Mouse (Mus musculus) E14TG2a.4 (cell line): Measurements from ENCODE around the gene Ndufs1.
A peak's percentile ranks its signal among the peaks of the same experiment; 100 is the strongest.
"Not testable (repeated sequence)": the region's sequence is repeated elsewhere in the genome, so short reads cannot be mapped to it uniquely, and the experiment has no call there.

ENCODE experiments used
- H3K27me3 ChIP-seq: 2 replicates; pipeline ENCODE4 v1.6.1; 2014; ENCODE audit warnings: low read length, control low read depth; ENCODE audit not compliant: insufficient read depth
- H3K36me3 ChIP-seq: 2 replicates; pipeline ENCODE4 v1.6.1; 2014; ENCODE audit warnings: low read length, control low read depth; ENCODE audit not compliant: insufficient read depth
- H3K4me1 ChIP-seq: replicated peaks from 2 replicates; pipeline ENCODE4 v1.6.1; 2014; ENCODE audit warnings: low read depth, low read length, control low read depth
- H3K4me3 ChIP-seq: replicated peaks from 2 replicates; pipeline ENCODE4 v1.5.1; 2014; ENCODE audit warnings: mild to moderate bottlenecking, low read length
- H3K9me3 ChIP-seq: 2 replicates; pipeline ENCODE4 v1.6.1; 2014; ENCODE audit warnings: low read length, control low read depth
- CTCF ChIP-seq: conservative IDR thresholded peaks from 2 replicates; pipeline ENCODE4 v1.5.1; 2014; ENCODE audit warnings: low read length
- NANOG ChIP-seq: IDR thresholded peaks from 2 replicates; pipeline ENCODE4 v1.6.1; 2014; ENCODE audit warnings: borderline replicate concordance, low read length, mixed read lengths
- POU5F1 ChIP-seq: IDR thresholded peaks from 2 replicates; pipeline ENCODE4 v1.6.1; 2014; ENCODE audit warnings: low read length, borderline replicate concordance

The Ndufs1 gene

GRCm38 (mm10) chr1:63192306-63193065 lies 15.9 kb upstream of the Ndufs1 start:
- no peak overlapping the region for H3K4me3 ChIP-seq
- H3K9me3 ChIP-seq: peaks cover 5% of the 10 kb centered on the region; the same call in 1 of the 2 replicates
- H3K4me1 ChIP-seq: peaks cover 6% of the 10 kb centered on the region; the same call in 1 of the 2 replicates
- H3K27me3 ChIP-seq: no peaks in the 10 kb centered on the region
- H3K36me3 ChIP-seq: no peaks in the 10 kb centered on the region
- TF ChIP-seq NANOG (no peak), CTCF (no peak), POU5F1 (no peak)

- no peak overlapping the region for H3K4me3 ChIP-seq
- no peaks in the 10 kb centered on the region for H3K27me3 ChIP-seq
- peaks cover 6% of the 10 kb centered on the region; the same call in 1 of the 2 replicates for H3K4me1 ChIP-seq
- no peaks in the 10 kb centered on the region for H3K36me3 ChIP-seq
- H3K9me3 ChIP-seq: peaks cover 4% of the 10 kb centered on the region
- no peak for TF ChIP-seq NANOG
- no peak for TF ChIP-seq POU5F1
- no peak for TF ChIP-seq CTCF
Observed at GRCm38 (mm10) chr1:63190851-63191250, 14.2 kb upstream of the Ndufs1 start.

- H3K36me3 ChIP-seq: no peaks in the 10 kb centered on the region
- H3K4me3 ChIP-seq: no peak overlapping the region
- peaks cover 4% of the 10 kb centered on the region; the same call in 1 of the 2 replicates for H3K4me1 ChIP-seq
- H3K27me3 ChIP-seq: no peaks in the 10 kb centered on the region
- TF ChIP-seq NANOG (no peak), POU5F1 (no peak), CTCF (no peak)
- H3K9me3 ChIP-seq: peaks cover 8% of the 10 kb centered on the region
Observed at GRCm38 (mm10) chr1:63188536-63188935, 11.9 kb upstream of the Ndufs1 start.

GRCm38 (mm10) chr1:63185430-63185829 lies 8.8 kb upstream of the Ndufs1 start:
- H3K9me3 ChIP-seq, H3K4me3 ChIP-seq, H3K27me3 ChIP-seq, H3K4me1 ChIP-seq: not testable (repeated sequence)
- peaks cover 18% of the 10 kb centered on the region for H3K36me3 ChIP-seq

GRCm38 (mm10) chr1:63182636-63183270 lies 6.1 kb upstream of the Ndufs1 start:
- TF ChIP-seq POU5F1 (no peak), CTCF (peak; percentile 79)
- peaks cover 43% of the 10 kb centered on the region for H3K36me3 ChIP-seq
- H3K4me3 ChIP-seq: no peak overlapping the region
- H3K27me3 ChIP-seq: no peaks in the 10 kb centered on the region
- H3K4me1 ChIP-seq: peaks cover 28% of the 10 kb centered on the region
- peaks cover 8% of the 10 kb centered on the region for H3K9me3 ChIP-seq

GRCm38 (mm10) chr1:63182212-63182611 lies 5.6 kb upstream of the Ndufs1 start:
- H3K4me3 ChIP-seq: no peak overlapping the region
- no peak for TF ChIP-seq CTCF
- TF ChIP-seq POU5F1: no peak
- no peak for TF ChIP-seq NANOG
- H3K36me3 ChIP-seq: peaks cover 48% of the 10 kb centered on the region
- peaks cover 28% of the 10 kb centered on the region for H3K4me1 ChIP-seq
- H3K9me3 ChIP-seq: peaks cover 8% of the 10 kb centered on the region
- no peaks in the 10 kb centered on the region for H3K27me3 ChIP-seq

GRCm38 (mm10) chr1:63181480-63181879 lies 4.8 kb upstream of the Ndufs1 start:
- Histone ChIP-seq H3K4me1 (peaks cover 28% of the 10 kb centered on the region), H3K9me3 (peaks cover 8% of the 10 kb centered on the region), H3K4me3 (no peak overlapping the region), H3K36me3 (peaks cover 48% of the 10 kb centered on the region), H3K27me3 (no peaks in the 10 kb centered on the region)
- TF ChIP-seq POU5F1 (no peak), NANOG (no peak), CTCF (no peak)

GRCm38 (mm10) chr1:63181019-63181418 lies 4.4 kb upstream of the Ndufs1 start:
- Histone ChIP-seq H3K4me1 (peaks cover 28% of the 10 kb centered on the region), H3K9me3 (peaks cover 5% of the 10 kb centered on the region), H3K4me3 (no peak overlapping the region), H3K27me3 (no peaks in the 10 kb centered on the region), H3K36me3 (peaks cover 48% of the 10 kb centered on the region)
- TF ChIP-seq NANOG: no peak
- peak; percentile 94 for TF ChIP-seq CTCF

GRCm38 (mm10) chr1:63180575-63180974 lies 3.9 kb upstream of the Ndufs1 start:
- peaks cover 30% of the 10 kb centered on the region for H3K4me1 ChIP-seq
- not testable (repeated sequence) for H3K4me3 ChIP-seq, H3K9me3 ChIP-seq, H3K27me3 ChIP-seq
- peaks cover 48% of the 10 kb centered on the region for H3K36me3 ChIP-seq
